Mouse (Mus musculus) layer of hippocampus, adult 2 months (tissue): ENCODE measurements at regions not wholly inside any gene's neighbourhood (a gene's known extent, or its start where the extent isn't known, plus 50 kb on each side); places are given as distances from the start of the nearest gene placed in this dataset.
A peak's percentile ranks its signal among the peaks of the same experiment; 100 is the strongest.

Experiments used
- DNase-seq, 2 experiments: peaks; one replicate each; pipeline ENCODE4 v3.0.0; 2022; ENCODE audit warnings: low spot score in 2 of 2
- H3K27ac ChIP-seq: fragments of 200-600 bp; 2 replicates; pipeline ENCODE4 v1.8.1; 2022
- H3K4me3 ChIP-seq: fragments of 200-600 bp; 2 replicates; pipeline ENCODE4 v1.8.1; 2022; ENCODE audit warnings: mild to moderate bottlenecking
- CTCF ChIP-seq: fragments of 200-600 bp; conservative IDR thresholded peaks from 2 replicates; pipeline ENCODE4 v1.8.1; 2022; ENCODE audit warnings: antibody characterized with exemption, mild to moderate bottlenecking, moderate library complexity

DNA sequence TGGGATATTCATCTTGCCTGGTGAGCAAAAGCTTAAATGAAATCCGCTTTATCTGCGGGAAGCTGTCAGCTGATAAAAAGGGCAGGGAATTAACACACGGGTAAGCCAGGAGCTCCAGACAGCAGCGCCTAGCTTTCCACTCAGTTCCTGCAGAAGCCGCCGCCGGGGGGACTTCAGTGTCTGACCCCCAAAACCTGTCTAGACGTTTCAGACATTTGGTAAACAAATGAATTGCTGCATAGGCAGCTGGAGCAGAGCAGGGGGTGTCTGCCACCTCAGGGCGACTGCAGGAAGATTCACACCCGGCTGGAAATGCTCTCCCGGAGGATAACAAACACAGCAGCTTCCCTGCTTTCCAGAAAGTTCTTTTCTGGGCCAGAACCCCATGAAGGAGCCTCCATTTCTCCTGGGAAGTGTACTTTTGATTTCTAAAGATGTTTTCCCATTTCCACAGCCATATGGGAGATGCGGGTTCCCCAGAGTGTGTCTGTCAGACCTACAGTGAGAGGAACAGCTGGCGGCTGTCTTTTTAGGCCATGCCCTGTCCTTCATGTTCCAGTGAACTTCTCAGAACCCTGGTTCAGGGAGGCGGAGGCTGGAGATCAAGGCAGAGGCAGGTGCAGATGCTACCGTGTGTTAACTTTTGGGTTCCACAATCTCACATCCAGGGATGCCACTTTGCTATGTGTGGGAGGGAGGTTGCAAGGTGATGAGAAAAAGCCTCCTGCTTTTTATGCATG is 58.7 kb upstream of the Pmepa1 start:
- peak overlapping the region; percentile 51; the same call in 1 of the 2 replicates for H3K27ac ChIP-seq
- DNase-seq, result no peak
- peak; percentile 32 for TF ChIP-seq CTCF

DNA sequence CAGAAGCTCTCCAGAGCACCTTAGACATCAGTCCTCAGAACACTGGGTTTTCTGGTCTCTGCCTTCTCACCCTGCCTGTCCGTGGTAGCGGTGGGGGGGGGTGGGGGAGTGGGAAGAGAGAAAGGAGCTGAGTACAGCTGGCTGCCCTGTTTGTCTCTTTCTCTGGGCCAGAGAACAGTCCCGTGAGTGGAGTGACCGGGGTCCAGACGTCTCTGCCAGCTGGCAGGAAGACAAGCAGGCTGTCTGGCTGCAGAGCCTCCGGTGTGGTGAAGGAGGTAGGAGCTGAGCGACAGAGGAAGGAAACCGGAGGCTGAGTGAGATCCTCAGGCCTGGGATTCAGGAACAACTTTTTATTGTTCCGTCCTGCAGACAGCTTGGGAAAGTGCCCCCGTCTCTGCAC is 59.5 kb upstream of the Pmepa1 start:
- no peak for TF ChIP-seq CTCF

More for the DNA sequence above, 58.7 kb upstream of the Pmepa1 start:
- no peak overlapping the region for H3K4me3 ChIP-seq

DNA sequence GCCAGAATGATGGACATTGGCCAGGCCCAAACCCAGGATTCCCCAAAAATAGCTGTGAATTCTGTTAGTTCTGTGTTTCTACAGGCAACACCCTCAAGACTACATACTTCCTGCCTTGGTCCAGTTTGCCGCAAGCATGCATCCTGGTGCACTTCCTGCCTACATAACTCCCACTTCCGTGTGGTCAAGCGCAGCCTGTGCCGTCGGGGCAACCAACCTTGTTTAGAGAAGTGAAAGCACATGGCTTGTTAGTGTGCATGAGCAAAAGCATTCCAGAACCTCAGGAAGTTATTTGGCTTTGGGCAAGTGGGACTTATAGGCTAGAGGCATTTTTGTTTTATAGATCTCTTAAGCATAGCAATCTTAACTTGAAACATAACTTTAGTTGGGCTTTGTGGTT is 61.3 kb upstream of the Pmepa1 start:
- H3K4me3 ChIP-seq, result no peak overlapping the region
- DNase-seq, result no peak
- no peak overlapping the region for H3K27ac ChIP-seq
- no peak for TF ChIP-seq CTCF

More for the DNA sequence above, 59.5 kb upstream of the Pmepa1 start:
- peak; percentile 38 to 60 for DNase-seq
- Histone ChIP-seq H3K27ac (no peak overlapping the region), H3K4me3 (no peak overlapping the region)

DNA sequence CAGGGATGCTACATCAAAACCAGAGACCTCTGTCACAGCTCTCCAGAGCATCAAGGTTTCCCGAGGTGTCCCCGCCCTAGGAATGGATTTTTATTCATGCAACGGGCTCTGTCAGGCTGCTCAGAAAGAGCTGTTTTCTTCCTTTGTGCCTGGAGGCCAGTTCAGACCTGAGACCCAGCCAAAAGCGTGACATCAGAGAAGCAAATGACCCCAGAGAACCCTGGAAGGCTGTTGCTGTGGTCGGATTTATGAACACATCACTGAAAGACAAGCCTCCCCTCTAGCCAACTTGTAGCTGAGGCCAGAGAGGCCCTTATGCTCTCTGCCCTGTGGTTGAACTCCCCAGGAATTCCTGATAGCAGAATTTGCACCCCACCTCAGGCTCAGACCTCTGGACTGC is 62.3 kb upstream of the Pmepa1 start:
- Histone ChIP-seq H3K4me3 (no peak overlapping the region), H3K27ac (no peak overlapping the region)
- no peak for TF ChIP-seq CTCF
- DNase-seq, result no peak

DNA sequence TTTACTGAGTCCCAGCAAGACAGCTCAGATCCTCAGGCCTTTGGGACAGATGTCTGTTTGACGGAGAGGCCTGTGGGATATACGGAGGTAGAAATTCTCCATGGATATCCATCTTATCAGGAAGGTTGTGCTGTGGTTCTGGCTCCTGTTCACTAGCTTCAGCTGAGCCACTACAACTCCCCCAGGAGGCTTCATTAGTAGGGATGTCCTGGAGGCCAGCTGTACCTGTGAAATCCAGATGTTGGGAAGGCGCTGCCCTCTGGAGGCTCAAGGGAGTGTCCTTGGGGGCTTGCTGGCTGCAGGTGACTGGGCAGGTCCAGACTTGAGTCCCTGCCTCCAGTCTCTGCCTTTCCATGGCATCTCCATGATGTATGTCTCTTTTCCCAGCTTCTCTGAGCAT is 62.9 kb upstream of the Pmepa1 start:
- Histone ChIP-seq H3K4me3 (no peak overlapping the region), H3K27ac (no peak overlapping the region)
- no peak for TF ChIP-seq CTCF
- no peak for DNase-seq

DNA sequence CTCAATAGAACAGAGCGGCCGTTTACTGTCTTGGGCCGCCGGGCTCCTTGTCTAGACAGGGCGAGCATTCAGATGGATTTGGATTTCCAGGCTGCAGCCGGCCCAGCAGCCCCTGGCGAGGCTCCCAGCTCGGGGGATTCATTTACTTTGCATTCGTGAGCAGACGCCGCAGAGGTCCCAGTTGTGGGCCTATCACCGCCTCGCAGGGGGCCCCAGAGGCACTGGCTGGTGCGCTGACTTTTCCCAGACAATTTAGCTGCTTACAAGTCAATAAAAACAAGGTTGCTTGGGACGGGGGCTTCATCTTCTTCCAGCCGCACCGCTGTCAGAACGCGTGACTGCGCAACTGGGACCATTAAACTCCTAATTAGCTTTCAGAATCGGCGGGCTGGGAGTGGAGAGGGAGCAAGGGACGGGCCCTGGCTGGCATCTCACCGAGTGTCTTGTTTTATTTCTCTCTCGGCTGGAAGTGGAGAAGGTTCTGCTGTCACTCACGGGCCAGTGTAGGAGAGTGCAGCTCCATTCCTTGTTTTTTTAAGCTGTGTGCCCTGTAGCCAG is 63.8 kb upstream of the Pmepa1 start:
- no peak overlapping the region for H3K27ac ChIP-seq
- peak in 1 of 2 experiments; percentile 31 for DNase-seq
- TF ChIP-seq CTCF, result no peak
- H3K4me3 ChIP-seq, result no peak overlapping the region; the same call in 1 of the 2 replicates

DNA sequence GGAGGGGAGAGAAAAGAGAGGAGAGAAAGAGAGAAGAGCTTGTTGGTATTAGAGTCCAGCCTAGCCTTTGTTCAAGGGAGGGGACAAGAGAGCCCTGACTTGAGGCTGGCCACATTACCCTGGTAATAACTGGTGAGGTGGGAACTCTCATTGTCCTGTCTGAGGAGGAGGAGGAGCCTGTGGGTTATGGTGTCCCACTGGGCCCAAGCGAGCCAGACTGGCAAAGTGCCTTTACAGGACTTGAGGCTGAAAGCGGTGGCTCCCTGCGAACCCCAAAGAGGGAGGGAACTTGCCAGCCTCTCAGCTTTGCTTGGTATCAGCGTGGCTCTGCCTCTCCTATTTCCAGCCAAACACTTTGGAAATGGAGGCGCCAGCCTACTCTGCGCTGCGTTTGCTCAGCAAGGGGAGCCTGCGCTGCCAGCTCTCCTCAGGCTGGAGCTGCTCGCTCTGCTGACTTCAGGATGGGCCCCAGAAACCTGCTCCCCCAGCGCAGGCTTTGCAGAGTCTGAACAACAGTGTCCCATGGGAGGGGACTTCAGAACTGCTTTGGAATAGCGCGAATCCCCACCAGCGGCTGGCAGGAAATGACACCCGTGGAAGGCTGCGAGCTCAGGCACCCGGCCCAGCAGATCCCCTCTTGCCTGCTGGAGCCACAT is 66.4 kb upstream of the Pmepa1 start:
- H3K4me3 ChIP-seq, result peak overlapping the region; percentile 20; the same call in 1 of the 2 replicates
- TF ChIP-seq CTCF, result no peak
- DNase-seq, result no peak
- H3K27ac ChIP-seq, result no peak overlapping the region

DNA sequence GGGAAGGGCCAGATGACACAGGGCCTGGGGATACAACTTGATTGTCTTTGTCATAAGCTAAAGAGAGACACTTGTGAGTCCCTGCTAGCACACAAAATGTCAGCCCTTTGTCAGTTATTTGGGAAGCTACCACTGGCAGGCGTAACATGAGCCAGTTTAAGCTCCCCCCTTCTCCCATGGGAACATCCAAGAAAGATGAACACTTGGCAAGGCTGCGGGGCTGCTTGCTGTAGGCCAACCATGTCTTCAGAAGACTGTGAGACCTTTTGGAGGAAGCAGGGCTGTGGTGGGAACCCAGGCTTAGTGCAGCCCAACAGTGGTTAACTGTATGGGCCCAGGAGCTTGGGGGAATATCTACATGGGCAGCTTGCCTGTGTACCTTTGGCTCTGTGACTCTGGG is 67.3 kb upstream of the Pmepa1 start:
- no peak overlapping the region for H3K4me3 ChIP-seq
- no peak for DNase-seq
- TF ChIP-seq CTCF, result no peak
- H3K27ac ChIP-seq, result no peak overlapping the region

DNA sequence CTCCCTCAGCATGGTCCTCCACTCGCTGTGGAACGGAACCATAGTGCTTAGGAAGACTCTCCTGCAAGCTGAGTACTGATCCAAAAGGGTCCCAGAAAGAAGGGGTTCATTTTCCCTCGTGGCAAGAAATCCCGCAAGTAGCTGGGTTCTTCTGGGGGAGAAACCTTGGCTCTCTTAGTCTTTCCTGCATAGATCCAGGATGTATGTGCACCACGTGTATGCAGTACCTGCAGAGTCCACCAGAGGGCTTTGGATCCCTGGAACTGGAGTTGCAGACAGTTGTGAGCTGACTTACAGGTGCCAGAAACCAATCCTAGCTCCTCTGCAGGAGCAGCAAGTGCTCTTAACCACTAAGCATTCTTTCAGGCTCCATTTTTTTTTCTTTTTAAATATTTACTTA is 67.9 kb upstream of the Pmepa1 start:
- peak; percentile 53 for TF ChIP-seq CTCF
- H3K4me3 ChIP-seq, result no peak overlapping the region
- H3K27ac ChIP-seq, result no peak overlapping the region
- no peak for DNase-seq

DNA sequence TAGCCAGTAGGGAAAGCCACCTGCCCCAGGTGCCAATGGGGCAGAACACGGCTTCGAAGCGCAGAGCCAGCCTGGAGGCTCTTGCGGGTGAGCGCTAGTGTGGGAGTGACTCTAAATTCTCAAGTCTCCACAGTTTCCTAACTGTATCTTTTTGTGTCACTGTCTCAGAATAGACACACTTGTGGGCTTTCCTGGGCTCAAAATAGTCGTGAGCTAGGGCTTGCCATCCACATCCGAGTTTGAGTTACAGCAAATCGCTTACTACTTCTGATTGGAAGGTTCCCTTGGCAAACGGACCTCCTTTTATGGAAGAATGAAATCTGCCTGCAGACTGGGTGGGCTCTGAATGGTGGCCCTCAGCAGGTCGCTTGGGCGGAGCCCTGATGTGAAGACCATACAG is 71.0 kb upstream of the Pmepa1 start:
- TF ChIP-seq CTCF, result no peak
- no peak for DNase-seq
- Histone ChIP-seq H3K4me3 (no peak overlapping the region), H3K27ac (no peak overlapping the region)

DNA sequence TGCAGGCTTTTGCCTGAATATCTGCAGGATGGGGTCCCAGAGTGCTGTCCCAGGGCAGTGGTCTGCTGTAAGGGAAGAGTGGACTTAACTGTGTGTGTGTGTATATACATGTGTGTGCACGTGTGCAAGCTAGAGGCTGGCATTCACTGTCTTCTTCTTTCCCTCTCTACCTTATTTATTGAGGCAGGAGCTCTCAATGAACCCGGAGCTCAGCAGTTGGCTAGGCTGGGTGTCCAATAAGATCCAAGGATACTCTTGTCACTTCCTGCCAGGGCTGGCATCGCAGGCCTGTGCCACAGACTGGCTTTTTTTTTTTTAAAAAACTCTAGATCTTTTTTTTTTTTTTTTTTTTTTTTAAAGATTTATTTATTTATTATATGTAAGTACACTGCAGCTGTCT is 72.4 kb upstream of the Pmepa1 start:
- H3K27ac ChIP-seq, result no peak overlapping the region
- no peak overlapping the region for H3K4me3 ChIP-seq
- no peak for TF ChIP-seq CTCF
- no peak for DNase-seq

DNA sequence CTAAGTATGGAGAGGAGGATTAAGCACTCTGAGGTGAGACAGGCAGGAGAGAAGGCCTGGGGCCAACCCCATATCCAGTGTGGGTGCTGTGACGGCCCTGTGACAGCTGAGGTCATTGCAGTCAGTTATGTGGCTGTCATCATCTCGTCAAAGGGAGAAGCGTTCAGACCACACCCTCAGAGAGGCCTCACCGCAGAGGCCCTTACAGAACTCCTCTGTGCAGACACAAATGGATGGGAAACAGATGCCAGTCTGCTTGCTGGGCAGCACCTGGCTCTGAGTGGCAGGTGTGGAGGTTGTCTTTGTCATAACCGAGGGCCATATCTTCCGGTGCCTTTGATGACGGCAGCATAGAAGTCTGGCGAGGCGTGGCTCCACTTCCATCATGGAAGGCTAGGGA is 73.2 kb upstream of the Pmepa1 start:
- no peak for TF ChIP-seq CTCF
- no peak overlapping the region for H3K4me3 ChIP-seq
- no peak overlapping the region for H3K27ac ChIP-seq
- DNase-seq, result no peak

DNA sequence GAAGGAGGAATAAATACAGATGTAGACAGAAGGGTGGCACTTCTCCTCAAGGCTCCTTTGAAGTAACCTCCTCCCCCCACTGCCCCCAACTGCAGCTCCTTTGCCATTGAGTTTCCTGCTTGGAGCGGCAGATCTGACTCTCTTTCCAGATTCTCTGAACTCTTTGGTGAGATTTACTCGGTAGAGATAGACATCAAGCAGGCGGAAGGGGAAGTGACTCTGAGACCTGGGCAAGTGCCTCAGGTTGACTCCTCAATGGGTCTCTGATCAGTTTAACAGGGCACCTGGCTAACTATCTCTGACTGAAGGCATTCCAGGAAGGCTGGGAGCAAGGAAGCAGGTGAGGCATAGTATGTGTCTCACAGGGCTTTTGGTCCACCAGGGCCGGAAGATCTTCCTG is 73.6 kb upstream of the Pmepa1 start:
- no peak for DNase-seq
- no peak overlapping the region for H3K4me3 ChIP-seq
- no peak for TF ChIP-seq CTCF
- no peak overlapping the region for H3K27ac ChIP-seq

DNA sequence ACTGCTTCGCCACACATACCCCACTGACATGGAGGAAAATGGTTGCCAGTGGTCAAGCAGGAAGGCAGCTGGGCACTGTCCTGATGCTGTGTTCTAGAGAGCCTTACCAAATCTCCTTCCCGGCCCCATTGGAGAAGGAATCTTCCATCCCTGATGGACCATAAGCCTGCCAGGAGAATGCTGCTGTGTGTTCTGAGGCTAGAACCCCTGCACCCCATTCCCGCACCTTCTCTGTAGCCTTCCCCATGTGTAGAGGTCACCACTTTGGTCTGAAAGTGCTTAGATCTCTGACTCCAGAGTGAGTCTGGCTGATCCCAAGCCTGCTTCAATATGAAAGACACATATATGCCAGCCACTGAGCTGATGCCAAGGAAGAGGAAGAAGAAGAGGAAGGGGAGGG is 74.1 kb upstream of the Pmepa1 start:
- no peak for TF ChIP-seq CTCF
- no peak overlapping the region for H3K4me3 ChIP-seq
- DNase-seq, result no peak

More for the DNA sequence above, 74.1 kb upstream of the Pmepa1 start:
- no peak overlapping the region for H3K27ac ChIP-seq
